Mouse (Mus musculus) cortical plate, adult 2 months (tissue): ENCODE measurements at regions not wholly inside any gene's neighbourhood (a gene's known extent, or its start where the extent isn't known, plus 50 kb on each side); places are given as distances from the start of the nearest gene placed in this dataset.

ENCODE experiments used
- CTCF ChIP-seq: fragments of 200-500 bp; IDR thresholded peaks from 2 replicates; pipeline ENCODE4 v1.5.1; 2011; ENCODE audit warnings: mild to moderate bottlenecking, control low read depth, low read length; ENCODE audit not compliant: insufficient read depth; ENCODE audit errors: extremely low read depth
- POLR2A ChIP-seq: fragments of 200-500 bp; IDR thresholded peaks from 2 replicates; pipeline ENCODE4 v1.6.1; 2011; ENCODE audit warnings: mild to moderate bottlenecking, low read length, control low read depth; ENCODE audit not compliant: insufficient read depth; ENCODE audit errors: extremely low read depth

GRCm38 (mm10) chr3:151283829-151284228, 153.9 kb upstream of the Adgrl4 start:
- no peak for TF ChIP-seq POLR2A
- no peak for TF ChIP-seq CTCF
